Mouse (Mus musculus): ENCODE measurements around the gene Dnah11. TPM values are rescaled to one million over a fixed set of nuclear protein-coding genes. Genes with fewer than 3 reads are reported as not detected.
A peak's percentile ranks its signal among the peaks of the same experiment; 100 is the strongest.

Gene Dnah11
- polyA plus RNA-seq, 2 experiments = 0.15 to 0.39 TPM

- no peaks in the 10 kb centered on the region for H3K36me3 ChIP-seq (ENCODE audit: control insufficient read depth, insufficient read depth, low read length)
- 3% methylated on average over 11 of the region's 11 CpGs for WGBS
- H3K9me3 ChIP-seq (ENCODE audit: control insufficient read depth, low read length) = no peaks in the 10 kb centered on the region
- peak overlapping the region; percentile 25 for H3K4me2 ChIP-seq (replicated peaks; ENCODE audit: low read depth, low read length, severe bottlenecking)
- no peak overlapping the region for H3K27ac ChIP-seq (replicated peaks; ENCODE audit: low read depth, low read length)
- no peak for TF ChIP-seq POLR2A (IDR thresholded peaks at IDR 0.05; ENCODE audit: borderline replicate concordance, extremely low read depth, insufficient read depth, insufficient read length)
- H3K27me3 ChIP-seq (ENCODE audit: control insufficient read depth, insufficient read depth, low read length) = no peaks in the 10 kb centered on the region
- H3K4me1 ChIP-seq (ENCODE audit: control insufficient read depth, insufficient read depth, low read length) = peaks cover 8% of the 10 kb centered on the region; the same call in 1 of the 2 replicates
- H3K9ac ChIP-seq (ENCODE audit: low read depth, low read length, severe bottlenecking) = no peak overlapping the region
- no peak for ATAC-seq (ENCODE audit: low FRiP score, low read depth)
- no peak overlapping the region for H3K4me3 ChIP-seq (replicated peaks; ENCODE audit: low read length)
- peak; percentile 35 for DNase-seq (ENCODE audit: low spot score)
Measured at GRCm38 (mm10) chr12:117989018-117989828, 209.6 kb downstream of the Dnah11 start.

DNA sequence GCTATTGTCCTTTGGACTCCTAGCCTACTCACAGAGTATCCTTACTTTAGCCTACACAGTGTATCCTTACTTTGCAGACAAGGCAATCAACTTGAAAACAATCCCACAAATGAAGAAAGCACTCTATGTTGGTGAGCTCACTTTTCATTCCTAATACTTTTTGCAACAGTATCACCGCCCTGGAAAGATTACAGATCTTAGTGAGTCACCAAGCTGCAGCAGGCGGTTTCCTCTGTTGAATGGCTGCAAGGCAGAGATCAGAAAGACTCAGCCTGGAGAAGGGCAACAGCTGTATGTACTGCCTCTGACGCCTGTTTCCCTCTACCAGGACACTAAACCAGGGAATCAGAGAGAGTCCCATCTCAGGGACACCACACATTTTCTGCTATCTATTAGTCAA lies 218.5 kb downstream of the Dnah11 start:
- WGBS = 59% methylated on average over 3 of the region's 3 CpGs
- H3K36me3 ChIP-seq (ENCODE audit: control insufficient read depth, insufficient read depth, low read length) = no peaks in the 10 kb centered on the region
- H3K9ac ChIP-seq (ENCODE audit: low read depth, low read length, severe bottlenecking) = no peak overlapping the region
- no peak for TF ChIP-seq POLR2A (IDR thresholded peaks at IDR 0.05; ENCODE audit: borderline replicate concordance, extremely low read depth, insufficient read depth, insufficient read length)
- no peaks in the 10 kb centered on the region for H3K4me1 ChIP-seq (ENCODE audit: control insufficient read depth, insufficient read depth, low read length)
- H3K27me3 ChIP-seq (ENCODE audit: control insufficient read depth, insufficient read depth, low read length) = no peaks in the 10 kb centered on the region
- H3K27ac ChIP-seq (replicated peaks; ENCODE audit: low read depth, low read length) = no peak overlapping the region
- H3K4me3 ChIP-seq (replicated peaks; ENCODE audit: low read length) = no peak overlapping the region
- ATAC-seq (ENCODE audit: low FRiP score, low read depth) (no peak), DNase-seq (ENCODE audit: low spot score) (no peak)
- H3K9me3 ChIP-seq (ENCODE audit: control insufficient read depth, low read length) = no peaks in the 10 kb centered on the region
- H3K4me2 ChIP-seq (replicated peaks; ENCODE audit: low read depth, low read length, severe bottlenecking) = no peak overlapping the region

- H3K9ac ChIP-seq (ENCODE audit: low read depth, low read length, severe bottlenecking) = no peak overlapping the region
- no peak overlapping the region for H3K4me3 ChIP-seq (replicated peaks; ENCODE audit: low read length)
- DNase-seq (ENCODE audit: low spot score) (no peak), ATAC-seq (ENCODE audit: low FRiP score, low read depth) (no peak)
- no peaks in the 10 kb centered on the region for H3K36me3 ChIP-seq (ENCODE audit: control insufficient read depth, insufficient read depth, low read length)
- H3K27ac ChIP-seq (replicated peaks; ENCODE audit: low read depth, low read length) = no peak overlapping the region
- TF ChIP-seq POLR2A (IDR thresholded peaks at IDR 0.05; ENCODE audit: borderline replicate concordance, extremely low read depth, insufficient read depth, insufficient read length) = no peak
- H3K4me1 ChIP-seq (ENCODE audit: control insufficient read depth, insufficient read depth, low read length) = no peaks in the 10 kb centered on the region
- H3K4me2 ChIP-seq (replicated peaks; ENCODE audit: low read depth, low read length, severe bottlenecking) = no peak overlapping the region
- H3K9me3 ChIP-seq (ENCODE audit: control insufficient read depth, low read length) = no peaks in the 10 kb centered on the region
- H3K27me3 ChIP-seq (ENCODE audit: control insufficient read depth, insufficient read depth, low read length) = no peaks in the 10 kb centered on the region
Measured at GRCm38 (mm10) chr12:117973712-117974111, 225.1 kb downstream of the Dnah11 start.

DNA sequence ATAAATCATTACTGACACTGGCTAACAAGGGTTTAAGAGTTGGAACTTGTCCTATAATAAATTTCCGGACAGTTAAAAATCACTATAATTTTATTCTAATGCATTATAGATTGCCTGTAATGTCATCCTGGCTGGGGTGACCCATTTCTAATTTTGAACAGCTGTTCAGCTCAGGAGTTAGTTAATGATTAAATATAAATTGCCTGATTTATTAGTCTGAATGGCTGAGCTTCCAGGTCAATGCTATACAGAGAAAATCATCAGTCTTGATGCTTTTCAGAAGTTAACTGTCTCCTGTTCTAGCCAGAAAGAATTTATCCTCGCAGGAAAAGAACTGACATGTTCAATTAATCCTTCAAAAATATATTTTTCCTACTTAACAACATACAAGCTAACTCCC lies 236.1 kb downstream of the Dnah11 start:
- no peak for TF ChIP-seq POLR2A (IDR thresholded peaks at IDR 0.05; ENCODE audit: borderline replicate concordance, extremely low read depth, insufficient read depth, insufficient read length)
- no peak overlapping the region for H3K27ac ChIP-seq (replicated peaks; ENCODE audit: low read depth, low read length)
- ATAC-seq (ENCODE audit: low FRiP score, low read depth) (no peak), DNase-seq (ENCODE audit: low spot score) (no peak)
- no peaks in the 10 kb centered on the region for H3K4me1 ChIP-seq (ENCODE audit: control insufficient read depth, insufficient read depth, low read length)
- no peaks in the 10 kb centered on the region for H3K36me3 ChIP-seq (ENCODE audit: control insufficient read depth, insufficient read depth, low read length)
- no peak overlapping the region for H3K4me3 ChIP-seq (replicated peaks; ENCODE audit: low read length)
- H3K27me3 ChIP-seq (ENCODE audit: control insufficient read depth, insufficient read depth, low read length) = no peaks in the 10 kb centered on the region
- no peaks in the 10 kb centered on the region for H3K9me3 ChIP-seq (ENCODE audit: control insufficient read depth, low read length)
- 67% methylated on average over 2 of the region's 2 CpGs for WGBS
- H3K4me2 ChIP-seq (replicated peaks; ENCODE audit: low read depth, low read length, severe bottlenecking) = no peak overlapping the region
- H3K9ac ChIP-seq (ENCODE audit: low read depth, low read length, severe bottlenecking) = no peak overlapping the region

DNA sequence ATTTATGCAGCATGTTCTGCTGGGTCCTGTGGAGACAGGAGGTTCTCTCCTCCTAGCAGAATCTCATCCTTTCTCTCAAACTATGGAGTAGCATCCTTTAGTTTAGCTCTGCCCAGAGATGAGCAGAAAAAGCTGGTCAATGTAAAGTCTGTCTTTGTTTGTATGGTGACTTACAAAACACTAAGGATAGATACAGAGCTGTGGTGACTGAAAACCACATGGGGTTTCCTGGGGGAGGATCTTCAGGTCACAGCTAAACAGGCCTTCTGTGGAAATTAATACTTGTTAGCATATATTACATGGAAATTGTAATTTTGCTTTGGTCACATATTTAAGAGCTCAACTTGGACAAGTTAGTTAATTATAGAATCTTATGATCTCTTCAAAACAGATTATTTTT lies 239.6 kb downstream of the Dnah11 start:
- Histone ChIP-seq H3K27me3 (ENCODE audit: control insufficient read depth, insufficient read depth, low read length) (no peaks in the 10 kb centered on the region), H3K36me3 (ENCODE audit: control insufficient read depth, insufficient read depth, low read length) (no peaks in the 10 kb centered on the region), H3K9ac (ENCODE audit: low read depth, low read length, severe bottlenecking) (no peak overlapping the region), H3K27ac (replicated peaks; ENCODE audit: low read depth, low read length) (no peak overlapping the region), H3K4me3 (replicated peaks; ENCODE audit: low read length) (no peak overlapping the region), H3K4me1 (ENCODE audit: control insufficient read depth, insufficient read depth, low read length) (no peaks in the 10 kb centered on the region), H3K4me2 (replicated peaks; ENCODE audit: low read depth, low read length, severe bottlenecking) (no peak overlapping the region), H3K9me3 (ENCODE audit: control insufficient read depth, low read length) (no peaks in the 10 kb centered on the region)
- no peak for TF ChIP-seq POLR2A (IDR thresholded peaks at IDR 0.05; ENCODE audit: borderline replicate concordance, extremely low read depth, insufficient read depth, insufficient read length)
- ATAC-seq (ENCODE audit: low FRiP score, low read depth) = no peak
- DNase-seq (ENCODE audit: low spot score) = no peak
